Mouse (Mus musculus): ENCODE measurements at regions not wholly inside any gene's neighbourhood (a gene's known extent, or its start where the extent isn't known, plus 50 kb on each side); places are given as distances from the start of the nearest gene placed in this dataset.
"Not testable (repeated sequence)": the region's sequence is repeated elsewhere in the genome, so short reads cannot be mapped to it uniquely, and the experiment has no call there.

- ChIA-PET POLR2A (no interaction called here), CTCF (no interaction called here)
These were observed 600.4 kb downstream of the Crisp4 start for GRCm38 (mm10) chr1:17545311-17545710.

GRCm38 (mm10) chr1:17538160-17538559 is 607.5 kb downstream of the Crisp4 start:
- CTCF ChIA-PET: no interaction called here
- POLR2A ChIA-PET: no interaction called here

- CTCF ChIA-PET: interaction anchor here in 1 of 4 experiments (0.7 kb wide), 1 partner anchor 124 kb away, joined by 7 read pairs; no protein-coding TSS in a partner anchor
These were observed 614.4 kb downstream of the Crisp4 start for GRCm38 (mm10) chr1:17531291-17531690.

DNA sequence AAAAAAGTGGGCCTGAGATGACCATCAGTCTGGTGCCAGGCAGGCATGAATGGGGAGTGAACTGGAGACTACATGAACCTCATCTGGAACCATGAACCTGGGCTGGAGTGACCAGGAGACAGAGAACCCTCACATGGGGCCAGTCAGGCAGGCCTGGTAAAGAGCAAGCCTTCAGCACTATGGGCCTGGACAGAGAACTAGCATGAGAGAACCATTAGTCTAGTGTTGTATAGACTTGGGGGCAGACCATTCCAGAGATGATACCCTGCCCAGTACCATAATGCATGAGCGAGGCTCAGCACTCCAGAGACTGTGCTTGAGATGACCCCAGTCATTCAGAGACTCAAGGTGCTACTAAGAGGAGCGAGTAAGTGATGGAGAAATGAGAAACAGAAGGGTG is 625.6 kb downstream of the Crisp4 start:
- CTCF ChIA-PET: no interaction called here
- POLR2A ChIA-PET: no interaction called here

More at GRCm38 (mm10) chr1:17531291-17531690, 614.4 kb downstream of the Crisp4 start:
- POLR2A ChIA-PET: interaction anchor here in 1 of 4 experiments (1.2 kb wide), 1 partner anchor 8 kb away, joined by 3 read pairs; no protein-coding TSS in a partner anchor

- POLR2A ChIA-PET: no interaction called here
- CTCF ChIA-PET: no interaction called here
These were observed 639.3 kb downstream of the Crisp4 start for GRCm38 (mm10) chr1:17506125-17507112.

- ChIA-PET POLR2A (interaction anchor here in 1 of 4 experiments (0.5 kb wide), 1 partner anchor 90 kb away, joined by 3 read pairs; no protein-coding TSS in a partner anchor), CTCF (no interaction called here)
These were observed 652.1 kb downstream of the Crisp4 start for GRCm38 (mm10) chr1:17493596-17493995.

GRCm38 (mm10) chr1:17489854-17490202 is 655.9 kb downstream of the Crisp4 start:
- CTCF ChIA-PET, POLR2A ChIA-PET: not testable (repeated sequence)

DNA sequence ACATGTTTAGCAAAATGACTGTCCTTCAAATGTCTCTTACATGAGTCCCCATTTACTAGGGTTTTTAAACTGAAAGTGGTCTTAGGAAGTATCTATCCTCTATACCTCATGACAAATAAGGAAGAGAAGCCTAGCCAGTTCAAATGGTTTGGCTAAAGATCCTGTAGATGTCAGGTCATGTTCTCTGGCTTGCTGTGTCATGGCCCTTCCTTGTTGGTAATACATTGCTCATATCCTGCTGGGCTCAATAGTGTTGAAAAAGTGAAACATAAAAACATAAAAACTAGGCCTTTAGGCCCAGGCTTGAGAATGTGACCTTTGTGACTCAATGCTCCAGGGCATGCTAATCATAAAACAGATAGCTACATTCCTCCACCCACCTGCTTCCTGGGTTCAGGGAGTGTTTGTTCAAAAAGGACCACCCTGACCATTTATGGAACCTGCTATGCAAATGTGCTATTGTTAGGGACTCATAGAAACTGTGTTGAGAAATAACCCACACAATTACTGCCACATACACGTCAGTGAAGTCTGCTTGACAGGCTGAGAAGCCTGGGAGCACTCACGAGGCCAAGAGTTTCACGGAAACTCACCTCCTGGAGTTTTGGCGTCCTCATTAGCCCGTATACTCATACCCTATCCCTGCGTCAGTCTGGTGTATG is 656.4 kb downstream of the Crisp4 start:
- CTCF ChIA-PET: not testable (repeated sequence)

GRCm38 (mm10) chr1:17451204-17451866 is 694.4 kb downstream of the Crisp4 start:
- ChIA-PET CTCF (interaction anchor here in 2 of 4 experiments (0.6 kb wide), 2 partner anchors 150 to 178 kb away, joined by 3 read pairs; no protein-coding TSS in a partner anchor), POLR2A (no interaction called here)

More for the DNA sequence above, 656.4 kb downstream of the Crisp4 start:
- POLR2A ChIA-PET: not testable (repeated sequence)

DNA sequence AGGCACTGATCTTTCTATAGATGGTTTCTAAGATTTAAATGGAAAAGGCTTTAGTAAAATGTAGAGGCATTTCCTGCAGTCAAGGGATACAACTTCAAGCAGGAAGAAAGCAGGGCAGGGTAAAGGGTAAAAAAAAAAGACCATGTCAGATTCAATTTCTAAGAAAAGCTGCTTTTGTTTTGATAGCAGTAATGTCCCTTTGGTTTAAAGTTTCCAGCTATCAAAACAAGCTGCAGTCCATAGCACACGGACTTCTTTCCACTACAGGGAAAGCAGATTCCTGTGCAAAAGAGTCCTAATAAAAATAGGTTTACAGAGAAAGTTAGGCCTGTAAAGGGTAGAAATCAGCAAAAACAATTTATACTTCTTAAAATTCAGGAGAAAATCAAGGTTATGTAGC is 695.0 kb downstream of the Crisp4 start:
- ChIA-PET CTCF (no interaction called here), POLR2A (no interaction called here)

- CTCF ChIA-PET: no interaction called here
These were observed 695.4 kb downstream of the Crisp4 start for GRCm38 (mm10) chr1:17450295-17450694.

DNA sequence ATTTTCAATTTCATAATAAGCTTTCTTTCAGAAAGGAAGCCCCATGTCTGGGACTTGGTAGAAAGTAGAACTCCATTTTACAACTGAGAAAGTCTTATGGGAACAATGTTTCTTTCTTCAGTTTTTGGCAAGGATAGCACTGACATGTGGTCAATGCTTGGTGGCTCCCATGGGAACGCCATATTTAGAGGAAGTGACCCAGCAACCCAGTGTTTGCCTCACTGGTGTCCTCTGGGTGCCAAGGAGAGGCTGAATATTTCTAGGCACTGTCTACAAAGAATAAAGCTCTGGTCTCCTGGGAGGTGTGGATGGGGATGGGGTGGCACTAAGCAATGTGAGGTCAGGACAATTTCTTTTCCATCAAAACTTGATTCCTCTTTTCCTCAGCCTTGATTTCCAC is 696.4 kb downstream of the Crisp4 start:
- CTCF ChIA-PET: no interaction called here

More at GRCm38 (mm10) chr1:17450295-17450694, 695.4 kb downstream of the Crisp4 start:
- POLR2A ChIA-PET: no interaction called here

GRCm38 (mm10) chr1:17434064-17434463 is 711.6 kb downstream of the Crisp4 start:
- POLR2A ChIA-PET: not testable (repeated sequence)
- CTCF ChIA-PET: interaction anchor here in 1 of 4 experiments (0.5 kb wide), 1 partner anchor 9 kb away, joined by 5 read pairs; no protein-coding TSS in a partner anchor

More for the DNA sequence above, 696.4 kb downstream of the Crisp4 start:
- POLR2A ChIA-PET: no interaction called here

DNA sequence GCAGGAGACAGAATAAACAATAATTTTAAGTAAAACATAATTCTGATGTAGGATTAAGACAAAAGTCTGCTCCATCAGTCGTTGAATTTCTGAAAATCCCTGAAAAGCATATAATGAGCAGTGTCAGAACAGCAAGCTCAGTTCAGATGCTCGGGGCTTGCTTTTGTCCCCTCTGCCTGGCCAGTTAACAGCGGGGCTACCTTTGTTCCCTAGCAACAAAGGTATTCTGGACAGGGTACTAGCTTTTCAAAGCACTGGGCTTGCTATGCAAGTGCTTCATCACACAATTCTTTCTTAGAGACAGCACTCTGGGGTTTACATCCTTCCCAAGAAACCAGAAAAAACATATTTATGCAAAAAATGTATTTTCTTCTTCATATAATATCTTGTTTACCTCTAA is 729.7 kb downstream of the Crisp4 start:
- ChIA-PET CTCF (no interaction called here), POLR2A (no interaction called here)

DNA sequence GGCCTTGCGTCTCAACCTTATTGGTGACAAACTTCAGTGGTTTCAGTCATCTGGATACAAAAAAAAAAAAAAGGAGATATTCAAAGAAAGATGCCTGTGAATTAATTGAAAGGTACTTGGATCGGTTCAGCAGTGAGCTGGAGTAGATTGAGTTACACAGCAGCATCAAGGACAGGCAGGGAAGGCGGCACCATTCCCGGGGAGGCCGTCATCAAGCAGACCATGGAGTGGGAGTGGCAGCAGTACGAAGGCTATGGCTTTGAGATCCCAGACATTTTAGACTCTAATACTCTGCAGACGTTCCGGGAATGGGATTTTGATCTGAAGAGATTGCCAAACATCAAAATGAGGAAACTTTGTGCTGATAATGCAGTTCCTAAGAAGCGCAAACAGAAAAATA is 750.8 kb downstream of the Crisp4 start:
- POLR2A ChIA-PET: interaction anchor here in 1 of 4 experiments (0.6 kb wide), 1 partner anchor 186 kb away, joined by 4 read pairs; no protein-coding TSS in a partner anchor
- CTCF ChIA-PET: no interaction called here

DNA sequence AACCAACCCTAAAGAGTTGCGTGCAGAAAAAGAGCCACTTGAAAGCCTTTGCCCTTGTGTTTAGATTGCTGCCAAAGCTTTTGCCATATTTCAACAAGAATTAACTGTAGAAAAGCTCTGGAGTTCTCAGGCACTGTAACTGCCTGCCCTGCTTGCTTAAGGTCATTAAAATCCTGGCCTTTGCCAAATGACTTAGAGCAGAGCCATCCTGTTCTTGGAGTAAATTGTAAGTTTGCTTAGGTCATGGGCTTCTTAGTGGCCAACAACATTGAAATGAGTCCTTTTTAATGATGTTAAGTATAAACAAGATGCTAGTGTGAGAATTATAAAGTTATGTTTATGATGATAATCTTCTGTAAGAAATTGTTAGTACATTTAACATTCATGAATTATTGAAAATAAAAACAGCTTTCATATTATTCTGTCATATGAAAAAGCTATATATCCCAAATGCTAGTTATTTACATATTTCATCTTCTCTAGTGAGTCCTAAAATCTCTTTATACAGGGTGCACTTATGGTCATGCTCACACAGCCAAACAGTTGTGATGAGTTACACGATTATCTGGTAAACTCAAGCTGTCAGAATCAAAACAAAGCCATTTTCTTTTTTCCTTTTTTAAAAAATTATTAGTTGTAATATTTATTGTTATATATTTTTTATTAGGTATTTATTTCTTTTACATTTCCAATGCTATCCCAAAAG is 753.4 kb downstream of the Crisp4 start:
- ChIA-PET POLR2A (no interaction called here), CTCF (interaction anchor here in 1 of 4 experiments (0.5 kb wide), 1 partner anchor 618 kb away, joined by 3 read pairs; no protein-coding TSS in a partner anchor)

- ChIA-PET POLR2A (interaction anchor here in 1 of 4 experiments (0.6 kb wide), 1 partner anchor 95 kb away, joined by 3 read pairs; no protein-coding TSS in a partner anchor), CTCF (no interaction called here)
These were observed 768.1 kb downstream of the Crisp4 start for GRCm38 (mm10) chr1:17377562-17377961.

DNA sequence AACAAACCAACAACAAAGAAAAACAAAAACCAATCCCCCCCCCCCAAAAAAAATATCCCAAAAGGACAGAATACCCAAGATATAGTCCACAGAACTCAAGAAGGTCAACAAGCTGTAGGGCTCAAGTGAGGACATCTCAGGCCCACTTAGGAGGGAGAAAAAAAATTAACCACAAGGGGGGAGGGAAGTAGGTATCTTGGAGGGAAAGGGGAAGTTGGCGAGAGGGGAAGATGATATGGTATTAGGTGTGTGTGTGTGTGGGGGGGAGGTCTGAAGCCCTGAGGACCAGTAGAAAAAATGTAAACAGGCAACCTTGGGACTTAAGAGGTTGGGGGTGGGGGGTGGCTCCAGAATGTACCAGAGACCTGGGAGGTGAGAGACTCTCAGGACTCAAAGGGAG is 797.4 kb downstream of the Crisp4 start:
- POLR2A ChIA-PET: no interaction called here
- CTCF ChIA-PET: no interaction called here

DNA sequence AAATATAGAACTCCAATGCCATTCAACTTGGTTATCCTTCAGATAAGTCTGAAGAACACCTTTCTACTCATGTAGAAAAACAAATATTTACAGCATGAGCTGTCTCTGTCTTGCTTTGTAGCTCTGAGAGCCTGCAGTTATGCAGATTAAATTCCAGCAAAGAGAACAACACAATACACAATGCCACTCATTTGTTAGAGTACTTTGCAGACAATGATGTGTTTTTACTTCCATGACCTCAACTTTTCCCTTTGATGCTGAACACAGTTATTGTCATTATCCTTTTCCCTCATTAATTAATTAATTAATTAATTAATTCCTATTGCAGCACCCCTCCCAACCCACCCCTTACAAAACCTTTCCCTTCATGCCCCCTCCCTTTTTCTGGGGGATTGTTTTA is 807.9 kb downstream of the Crisp4 start:
- ChIA-PET CTCF (no interaction called here), POLR2A (no interaction called here)
